Mouse (Mus musculus) kidney, postnatal 36 days (tissue): ENCODE data around the gene Cnga2.
"Not testable (repeated sequence)": the region's sequence is repeated elsewhere in the genome, so short reads cannot be mapped to it uniquely, and the experiment has no call there.

ENCODE experiments used
- DNase-seq, 2 experiments: peaks; one replicate each; pipeline ENCODE4 v3.0.0; 2021 to 2022; ENCODE audit warnings: mixed read lengths in 2 of 2

Gene Cnga2

DNA sequence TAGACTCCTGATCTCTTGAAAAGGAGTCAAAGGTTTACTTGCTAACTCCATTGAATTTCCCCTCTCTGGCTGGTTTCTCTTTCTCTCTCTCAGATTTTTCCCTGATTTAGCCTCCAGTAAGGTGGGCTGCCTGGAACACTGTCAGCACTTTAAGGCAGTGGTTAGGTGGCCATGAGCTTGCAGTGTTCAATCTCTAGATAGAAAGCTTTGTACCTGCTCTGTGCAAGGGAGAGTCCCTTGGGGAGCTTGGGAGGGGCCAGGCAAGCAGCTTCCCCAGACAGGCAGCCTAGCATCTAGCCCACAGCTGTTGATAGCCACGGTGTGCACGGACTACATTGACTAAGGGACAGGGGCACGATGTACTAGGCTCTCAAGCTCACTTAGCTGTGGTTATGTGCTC is at the start of gene Cnga2:
Cnga2 (plus strand) TSS at position 301 of the 400 bp plus-strand sequence.
- no peak for DNase-seq

GRCm38 (mm10) chrX:71946631-71947030 is 45.0 kb upstream of the Cnga2 start:
- peak; percentile 5 to 63 for DNase-seq

- DNase-seq: no peak
Measured at GRCm38 (mm10) chrX:71958366-71958765, 33.3 kb upstream of the Cnga2 start.

DNA sequence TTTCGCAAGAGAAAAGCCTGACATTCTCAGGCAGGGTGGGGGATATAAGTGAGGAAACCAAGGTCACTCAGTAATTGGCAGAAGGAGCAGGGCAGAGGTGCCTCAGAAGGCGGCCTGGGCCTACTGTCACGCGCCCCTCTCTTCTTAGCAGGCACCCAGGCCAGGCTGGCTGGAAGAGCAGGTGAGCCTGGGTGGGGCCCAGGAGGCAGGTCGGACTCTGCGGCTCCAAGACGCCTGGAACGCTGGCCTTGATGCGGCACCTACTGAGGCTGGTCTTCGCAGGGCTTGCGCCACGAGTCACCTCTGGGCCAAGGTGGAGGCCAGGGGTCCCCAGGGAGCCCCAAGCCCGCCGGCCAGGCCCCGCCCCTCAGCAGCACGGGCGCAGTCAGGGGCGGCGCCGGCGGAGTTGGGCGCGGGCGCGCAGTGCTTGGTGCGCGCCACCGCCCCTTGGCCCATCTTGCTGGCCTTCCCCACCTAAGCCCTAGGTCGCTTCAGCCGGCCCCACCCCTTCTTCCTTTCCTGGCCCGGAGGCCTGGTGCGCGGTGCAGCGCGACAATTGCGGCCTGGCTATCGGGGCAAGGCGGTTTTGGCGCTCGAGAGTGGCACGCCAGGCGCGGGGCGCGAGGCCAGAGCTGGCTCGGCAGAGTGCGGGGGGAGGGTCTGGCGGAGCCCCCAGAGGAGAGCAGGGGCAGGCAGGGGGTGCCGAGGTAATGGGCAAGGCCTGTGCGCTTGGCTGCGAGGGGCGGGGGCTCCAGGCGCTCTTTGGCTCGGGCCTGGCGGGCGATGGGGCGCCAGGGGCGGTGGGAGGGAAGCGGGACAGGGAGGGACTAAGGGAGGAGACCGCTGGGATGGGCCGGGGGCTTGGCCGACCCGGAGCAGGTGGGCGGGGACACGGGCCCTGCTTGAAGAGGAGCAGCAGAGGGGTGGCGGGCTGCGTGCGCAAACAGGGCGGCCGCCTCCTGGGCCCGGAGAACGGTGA is 29.3 kb upstream of the Cnga2 start, which contains the start of gene Prrg3:
Prrg3 (plus strand) TSS at position 552 of the 979 bp plus-strand sequence.
- DNase-seq: peak in 1 of 2 experiments; percentile 2

DNA sequence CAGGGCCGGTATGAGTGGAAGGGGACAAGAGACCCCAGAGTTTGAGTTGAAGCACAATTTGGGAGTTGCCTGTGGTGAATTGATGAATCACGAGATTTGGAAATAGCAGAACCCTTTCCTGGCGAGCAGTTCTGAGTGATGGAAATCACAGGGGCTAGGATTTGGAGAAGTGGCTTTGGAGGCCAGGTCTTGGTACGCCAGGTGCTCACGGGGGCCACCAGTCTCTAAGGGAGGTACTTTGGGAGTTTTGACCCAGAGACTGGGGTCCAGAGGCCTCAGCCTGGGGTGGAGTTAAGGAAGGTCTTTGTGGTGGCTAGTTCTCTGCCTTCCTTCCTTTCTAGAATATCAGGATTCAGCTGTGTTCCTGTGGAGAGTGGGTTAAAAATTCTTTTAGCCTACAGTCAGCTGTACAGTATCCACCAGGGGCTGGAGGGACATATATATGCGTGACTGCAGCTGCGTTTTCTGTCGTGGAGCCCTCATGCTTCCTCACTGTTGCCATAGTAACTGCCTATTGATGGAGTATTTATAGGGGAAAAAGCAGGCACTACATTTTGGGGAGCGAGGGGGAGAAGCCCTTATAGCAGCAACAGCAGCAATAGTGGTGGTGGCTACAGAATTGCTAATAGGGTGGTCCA is 28.3 kb upstream of the Cnga2 start:
- no peak for DNase-seq

- no peak for DNase-seq
Measured at GRCm38 (mm10) chrX:71968216-71968615, 23.4 kb upstream of the Cnga2 start.

DNA sequence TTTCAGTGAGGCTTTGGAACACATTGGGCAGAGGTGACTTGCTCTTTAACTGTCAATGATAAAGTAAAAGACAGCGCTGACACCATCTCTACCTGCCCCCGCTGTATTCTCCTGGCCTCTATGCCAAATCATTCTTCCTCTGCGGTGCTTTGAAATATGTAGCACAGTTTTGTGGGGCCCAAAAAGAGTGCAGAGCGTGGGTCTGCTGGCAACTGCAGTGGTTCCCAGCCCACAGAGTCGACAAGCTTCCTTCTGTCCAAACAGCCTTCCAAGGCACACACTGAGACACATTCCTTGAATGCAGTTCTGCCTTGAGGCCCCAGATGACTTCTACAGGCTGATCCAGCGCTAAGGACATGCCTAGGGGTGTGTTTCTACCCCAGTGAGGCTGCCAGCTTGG is 22.8 kb upstream of the Cnga2 start:
- DNase-seq: no peak

GRCm38 (mm10) chrX:71971325-71971724 is 20.3 kb upstream of the Cnga2 start:
- DNase-seq: no peak

- no peak for DNase-seq
Measured at GRCm38 (mm10) chrX:71972686-71973085, 19.0 kb upstream of the Cnga2 start, which contains the start of gene Fate1. Gene Fate1, plus strand, starts transcription at chrX:71972986.

- DNase-seq: not testable (repeated sequence)
Measured at GRCm38 (mm10) chrX:71977681-71978080, 14.0 kb upstream of the Cnga2 start.

- DNase-seq: no peak
Measured at GRCm38 (mm10) chrX:71980443-71980842, 11.2 kb upstream of the Cnga2 start.

- DNase-seq: no peak
Measured at GRCm38 (mm10) chrX:71981322-71981721, 10.3 kb upstream of the Cnga2 start.

- no peak for DNase-seq
Measured at GRCm38 (mm10) chrX:71983205-71983604, 8.4 kb upstream of the Cnga2 start.

GRCm38 (mm10) chrX:71983775-71984174 is 7.9 kb upstream of the Cnga2 start:
- DNase-seq: peak in 1 of 2 experiments; percentile 41

- DNase-seq: no peak
Measured at GRCm38 (mm10) chrX:71995972-71996371, 4.3 kb downstream of the Cnga2 start.

DNA sequence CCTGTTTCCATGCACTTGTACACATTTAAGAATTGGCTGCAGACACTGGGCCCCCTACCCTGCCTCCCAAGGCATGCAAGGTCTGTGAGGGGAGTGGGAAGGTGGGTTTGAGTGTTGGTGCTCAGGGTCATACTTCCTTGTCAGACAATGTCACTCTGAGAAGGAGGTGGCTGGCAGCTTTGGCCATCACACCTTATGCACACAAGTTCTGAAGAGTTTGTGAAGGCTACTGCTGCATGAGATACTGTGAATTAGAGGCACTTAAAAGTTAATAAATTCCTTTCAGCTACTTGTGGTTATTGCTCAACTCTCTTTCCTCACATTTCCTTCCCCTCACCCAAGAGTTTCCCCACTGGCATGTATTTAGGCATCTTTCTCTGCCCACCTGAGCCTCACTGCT is 18.3 kb downstream of the Cnga2 start:
- DNase-seq: no peak

GRCm38 (mm10) chrX:72012236-72012635 is 20.6 kb downstream of the Cnga2 start:
- peak in 1 of 2 experiments; percentile 13 for DNase-seq

- peak in 1 of 2 experiments; percentile 61 for DNase-seq
Measured at GRCm38 (mm10) chrX:72012804-72013203, 21.2 kb downstream of the Cnga2 start.

- no peak for DNase-seq
Measured at GRCm38 (mm10) chrX:72022241-72022640, 30.6 kb downstream of the Cnga2 start.

DNA sequence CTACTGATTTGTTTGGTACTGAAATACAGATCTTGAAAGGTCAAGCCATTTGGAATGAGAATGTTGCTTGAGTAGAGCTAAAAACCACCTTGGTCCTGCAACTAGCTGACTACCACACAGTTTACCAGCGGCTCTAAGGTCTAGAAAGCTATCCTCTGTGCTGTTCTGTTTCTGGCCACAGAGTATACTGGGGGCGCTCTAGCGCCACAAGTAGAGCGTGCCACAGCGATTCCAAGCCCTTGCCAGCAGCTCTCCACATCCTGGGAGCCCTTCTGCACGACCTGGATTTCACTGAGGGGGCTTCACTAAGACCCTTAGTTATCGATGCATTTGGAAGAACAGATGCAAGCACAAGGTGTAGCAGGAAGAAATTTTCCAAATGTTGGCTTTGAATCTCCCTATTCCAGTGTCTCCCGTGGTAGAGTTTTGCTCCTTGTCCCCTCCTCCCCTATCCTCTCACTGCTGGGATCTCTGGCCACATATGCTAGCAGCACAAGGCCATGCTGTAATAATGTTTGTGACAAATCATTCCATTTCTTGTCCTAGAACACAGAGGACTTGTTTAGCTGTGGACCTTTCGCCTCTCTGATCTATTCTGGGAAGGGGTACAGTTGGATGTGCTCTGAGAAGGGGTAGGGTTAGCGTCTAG is 31.2 kb downstream of the Cnga2 start:
- peak in 1 of 2 experiments; percentile 43 for DNase-seq

- DNase-seq: no peak
Measured at GRCm38 (mm10) chrX:72023542-72023941, 31.9 kb downstream of the Cnga2 start.

DNA sequence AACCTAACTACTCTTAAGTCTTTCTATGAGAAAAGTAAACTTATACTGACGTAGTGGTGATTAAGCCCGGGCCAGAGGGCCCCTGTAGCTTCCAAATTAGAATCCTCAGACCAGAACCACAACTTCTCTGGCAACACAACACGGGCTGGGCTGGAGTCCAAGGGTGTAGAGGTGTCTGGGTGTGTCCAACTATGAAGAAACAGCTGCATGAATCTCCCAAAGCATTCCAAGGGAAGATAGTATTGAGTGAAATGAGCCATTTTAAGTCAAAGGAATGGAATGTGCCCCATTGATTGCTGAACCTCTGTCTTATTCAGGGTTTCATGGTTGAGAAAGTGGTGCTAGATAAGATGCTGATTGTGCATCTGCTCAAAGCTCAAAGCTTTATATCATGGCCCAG is 52.4 kb downstream of the Cnga2 start:
- DNase-seq: no peak

GRCm38 (mm10) chrX:72047918-72048317 is 56.3 kb downstream of the Cnga2 start:
- DNase-seq: no peak
